Mouse (Mus musculus) left cerebral cortex, adult 2 months (tissue): ENCODE measurements at regions not wholly inside any gene's neighbourhood (a gene's known extent, or its start where the extent isn't known, plus 50 kb on each side); places are given as distances from the start of the nearest gene placed in this dataset.
A peak's percentile ranks its signal among the peaks of the same experiment; 100 is the strongest.

ENCODE experiments used
- DNase-seq, 2 experiments: peaks; one replicate each; pipeline ENCODE4 v3.0.0; 2021 to 2022; ENCODE audit warnings: low spot score in 2 of 2, mixed read lengths in 1 of 2; ENCODE audit errors: extremely low spot score in 1 of 2
- H3K27ac ChIP-seq: fragments of 200-600 bp; 2 replicates; pipeline ENCODE4 v1.8.1; 2022
- H3K4me3 ChIP-seq: fragments of 200-600 bp; 2 replicates; pipeline ENCODE4 v1.8.1; 2022
- CTCF ChIP-seq: fragments of 200-600 bp; IDR thresholded peaks from 2 replicates; pipeline ENCODE4 v1.8.1; 2022; ENCODE audit warnings: antibody characterized with exemption, mild to moderate bottlenecking, moderate library complexity
- intact Hi-C: fragments of 180-260 bp; cut with DNase I; formaldehyde crosslinking; loops from one replicate; pipeline ENCODE4 v1.15.1; 2025

DNA sequence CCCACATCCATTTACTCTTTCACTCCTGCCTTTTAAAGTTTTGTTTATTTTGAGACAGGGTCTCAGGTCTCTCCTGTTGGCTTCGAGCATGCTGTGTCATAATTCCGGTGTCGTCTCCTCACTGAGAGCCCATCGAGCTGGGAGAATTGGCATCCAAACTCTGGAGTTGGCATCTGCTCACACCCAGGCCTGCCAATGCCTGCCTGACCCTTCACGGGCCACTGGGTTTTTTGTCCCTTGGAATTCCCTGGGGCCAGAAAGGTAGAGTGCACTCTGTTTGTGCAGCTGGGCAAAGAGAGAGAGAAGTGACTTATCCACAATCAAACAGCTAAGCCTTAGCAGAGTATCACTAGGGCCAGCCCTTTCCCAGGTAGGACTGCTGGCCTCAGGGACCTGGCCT is 83.6 kb upstream of the Nectin1 start:
- TF ChIP-seq CTCF = no peak
- H3K4me3 ChIP-seq = no peak overlapping the region
- DNase-seq = no peak
- no peak overlapping the region for H3K27ac ChIP-seq
- intact Hi-C loops = no loop called here

GRCm38 (mm10) chr9:43660896-43661563 is 82.8 kb upstream of the Nectin1 start:
- no peak for DNase-seq
- intact Hi-C loops = no loop called here
- Histone ChIP-seq H3K4me3 (no peak overlapping the region), H3K27ac (0 out of 2 replicates have a peak overlapping the region, but pooled peaks have one; percentile 19)
- no peak for TF ChIP-seq CTCF

GRCm38 (mm10) chr9:43661646-43662045 is 82.1 kb upstream of the Nectin1 start:
- no peak overlapping the region for H3K27ac ChIP-seq

DNA sequence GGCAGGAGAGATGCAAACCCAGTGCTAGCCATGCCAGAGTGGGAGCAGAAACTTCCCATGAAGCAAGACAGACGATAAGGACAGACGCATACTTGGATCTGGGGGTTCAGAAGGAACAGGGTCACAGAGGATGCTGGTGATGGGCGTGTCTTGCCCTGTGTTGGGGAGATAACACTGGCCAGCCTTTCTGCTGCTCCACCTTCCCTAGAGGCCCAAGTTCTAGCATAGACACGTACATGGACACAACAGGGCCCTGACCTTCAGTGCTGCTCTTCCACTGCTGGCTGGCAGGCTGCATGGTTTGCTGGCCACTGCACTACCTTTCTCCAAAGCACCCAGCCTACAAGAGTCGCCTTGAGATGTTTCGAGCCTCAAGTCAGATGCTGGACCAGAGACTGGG is 76.4 kb upstream of the Nectin1 start:
- TF ChIP-seq CTCF = no peak
- no peak overlapping the region for H3K27ac ChIP-seq
- intact Hi-C loops = no loop called here
- H3K4me3 ChIP-seq = no peak overlapping the region
- no peak for DNase-seq

More at GRCm38 (mm10) chr9:43661646-43662045, 82.1 kb upstream of the Nectin1 start:
- no peak for TF ChIP-seq CTCF
- H3K4me3 ChIP-seq = no peak overlapping the region
- intact Hi-C loops = no loop called here
- no peak for DNase-seq

GRCm38 (mm10) chr9:43667974-43668373 is 75.8 kb upstream of the Nectin1 start:
- Histone ChIP-seq H3K4me3 (no peak overlapping the region), H3K27ac (no peak overlapping the region)
- intact Hi-C loops = no loop called here
- TF ChIP-seq CTCF = no peak
- no peak for DNase-seq

DNA sequence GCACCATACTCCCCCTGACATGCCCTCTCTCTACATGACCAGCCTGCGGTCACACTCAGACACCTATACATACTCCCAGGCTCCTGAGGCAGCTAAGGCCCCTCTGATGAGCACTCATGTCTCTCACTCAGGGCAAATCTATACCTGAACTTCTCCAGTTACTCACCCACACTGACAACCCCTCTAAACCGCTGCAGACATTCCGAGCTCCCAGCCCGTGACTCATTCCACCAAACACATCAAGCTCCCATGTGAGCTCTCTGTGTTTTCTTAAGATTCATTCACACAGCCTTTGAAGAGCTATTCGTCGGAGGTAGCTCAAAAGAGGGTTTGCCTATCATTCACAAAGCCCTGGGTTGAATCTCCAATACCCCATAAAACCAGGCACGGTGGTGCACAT is 75.1 kb upstream of the Nectin1 start:
- intact Hi-C loops = no loop called here
- Histone ChIP-seq H3K4me3 (no peak overlapping the region), H3K27ac (no peak overlapping the region)
- no peak for TF ChIP-seq CTCF
- no peak for DNase-seq

DNA sequence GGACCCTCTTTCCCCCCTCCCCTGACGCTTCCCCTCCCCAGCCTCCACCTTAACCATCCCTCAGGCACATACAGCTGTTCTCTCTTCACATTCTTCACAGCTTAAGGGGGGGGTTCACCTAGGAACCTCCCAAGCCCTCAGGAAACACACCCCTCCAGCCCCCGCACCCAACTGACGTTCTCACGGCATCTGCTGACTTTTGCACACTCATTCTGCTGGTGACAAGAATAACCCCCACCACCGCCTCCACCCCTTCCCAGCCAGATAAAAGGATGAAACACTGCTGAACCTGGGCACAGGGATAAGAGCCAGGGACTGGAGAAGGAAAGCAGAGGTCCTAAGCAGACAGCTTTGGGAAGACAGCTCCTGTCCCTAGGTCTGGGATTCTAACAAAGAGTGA is 73.2 kb upstream of the Nectin1 start:
- no peak for TF ChIP-seq CTCF
- Histone ChIP-seq H3K27ac (no peak overlapping the region), H3K4me3 (no peak overlapping the region)
- intact Hi-C loops = no loop called here
- DNase-seq = peak in 1 of 2 experiments; percentile 31

DNA sequence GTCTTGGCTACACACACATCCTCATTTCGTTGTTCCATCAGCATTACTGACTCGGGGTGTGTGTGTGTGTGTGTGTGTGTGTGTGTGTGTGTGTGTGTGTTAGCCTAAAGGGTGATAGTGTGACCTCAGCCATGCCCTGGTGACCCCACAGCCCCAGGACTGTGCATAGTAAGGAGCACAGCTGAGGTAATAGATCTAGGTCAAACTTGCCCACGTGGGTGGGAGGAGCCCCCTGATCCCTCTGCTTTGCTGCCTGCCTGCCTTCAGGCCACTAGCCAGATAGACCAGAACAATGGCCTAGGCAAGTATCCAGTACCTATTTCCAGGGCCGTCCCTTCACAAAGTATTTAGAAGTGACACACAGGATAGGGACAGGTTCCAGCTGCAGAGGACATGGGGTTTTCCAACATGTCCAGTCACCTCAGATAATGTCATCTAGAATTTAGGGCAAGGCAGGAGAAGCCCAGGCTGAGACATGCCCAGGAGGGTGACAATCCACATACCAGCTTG is 70.6 kb upstream of the Nectin1 start:
- Histone ChIP-seq H3K4me3 (no peak overlapping the region), H3K27ac (no peak overlapping the region)
- TF ChIP-seq CTCF = no peak
- intact Hi-C loops = no loop called here
- DNase-seq = no peak

- intact Hi-C loops = no loop called here
Measured at GRCm38 (mm10) chr9:43674321-43674720, 69.5 kb upstream of the Nectin1 start.

DNA sequence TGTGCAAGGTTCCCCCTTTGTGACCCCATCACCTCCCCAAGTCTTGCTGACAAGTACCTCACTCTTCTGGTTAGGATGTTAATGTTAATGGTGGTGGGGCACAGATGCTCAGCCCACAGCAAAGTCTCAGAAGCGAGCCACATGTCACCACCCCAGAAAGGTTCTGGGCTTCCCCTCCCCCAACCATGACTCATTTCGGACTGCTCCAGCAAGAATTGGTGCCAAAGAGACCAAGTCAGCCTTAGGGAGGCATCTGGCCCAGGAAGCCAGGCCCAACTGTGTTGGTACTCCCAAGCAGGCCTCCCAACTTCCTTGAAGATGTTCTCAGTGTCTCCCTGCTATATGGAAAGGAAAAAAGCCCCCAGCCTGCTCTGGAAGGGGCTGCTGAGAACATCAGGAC is 67.8 kb upstream of the Nectin1 start:
- intact Hi-C loops = no loop called here
- no peak for TF ChIP-seq CTCF

More at GRCm38 (mm10) chr9:43674321-43674720, 69.5 kb upstream of the Nectin1 start:
- DNase-seq = no peak
- Histone ChIP-seq H3K27ac (no peak overlapping the region), H3K4me3 (no peak overlapping the region)
- TF ChIP-seq CTCF = no peak

DNA sequence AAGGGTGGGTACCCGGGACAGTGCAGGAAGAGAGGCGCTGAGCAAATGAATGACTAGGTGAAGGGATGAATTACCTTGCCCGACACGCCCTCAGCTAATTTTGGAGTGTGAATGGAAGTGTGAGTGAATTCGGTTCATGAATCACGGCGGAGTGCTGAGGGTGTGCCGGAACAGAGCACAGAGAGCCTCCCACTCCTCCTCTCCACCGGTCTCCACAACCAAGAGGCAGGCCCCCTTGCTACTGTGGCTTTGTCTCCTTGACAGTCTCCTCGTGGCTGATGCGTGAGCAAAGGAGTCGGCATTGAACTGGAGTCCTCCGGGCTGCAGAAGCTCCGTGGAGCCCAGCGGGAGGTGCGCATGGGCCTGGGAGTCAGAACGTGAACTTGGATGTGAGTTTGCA is 64.5 kb upstream of the Nectin1 start:
- TF ChIP-seq CTCF = no peak
- peak in 1 of 2 experiments; percentile 36 for DNase-seq
- H3K4me3 ChIP-seq = no peak overlapping the region
- intact Hi-C loops = no loop called here
- H3K27ac ChIP-seq = no peak overlapping the region

More for the DNA sequence above, 67.8 kb upstream of the Nectin1 start:
- Histone ChIP-seq H3K4me3 (no peak overlapping the region), H3K27ac (no peak overlapping the region)
- DNase-seq = no peak

- intact Hi-C loops = loop anchor here (5.0 kb wide), 3 partner anchors 61 to 144 kb away; partner anchors contain the start of gene Nectin1
- Histone ChIP-seq H3K27ac (no peak overlapping the region), H3K4me3 (no peak overlapping the region)
- peak; percentile 48 to 49 for DNase-seq
- TF ChIP-seq CTCF = no peak
Measured at GRCm38 (mm10) chr9:43681317-43681716, 62.5 kb upstream of the Nectin1 start.

DNA sequence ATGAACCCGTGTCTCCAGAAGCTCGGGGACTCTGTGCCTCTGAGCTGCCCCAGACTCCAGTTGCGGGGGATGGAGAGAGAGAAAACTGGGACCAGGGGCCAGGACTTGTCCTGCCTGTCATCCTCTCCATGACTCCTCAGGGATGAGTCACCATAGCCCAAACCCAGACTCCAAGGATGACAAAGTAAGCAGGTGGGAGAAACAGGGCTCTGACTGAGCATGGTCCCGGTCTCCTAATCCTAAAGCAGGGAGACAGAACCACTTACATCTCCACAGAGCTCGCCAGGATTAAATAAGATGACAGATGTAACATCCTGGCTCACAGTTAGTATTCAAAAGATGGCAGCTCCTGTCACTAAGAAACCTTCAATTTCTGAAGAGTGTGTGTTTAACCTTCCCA is 61.7 kb upstream of the Nectin1 start:
- no peak for TF ChIP-seq CTCF
- Histone ChIP-seq H3K4me3 (no peak overlapping the region), H3K27ac (no peak overlapping the region)
- DNase-seq = no peak
- intact Hi-C loops = loop anchor here (5.0 kb wide), 3 partner anchors 60 to 145 kb away; partner anchors contain the start of gene Nectin1
